Mouse (Mus musculus): ENCODE results near the gene Ccdc30.

DNA sequence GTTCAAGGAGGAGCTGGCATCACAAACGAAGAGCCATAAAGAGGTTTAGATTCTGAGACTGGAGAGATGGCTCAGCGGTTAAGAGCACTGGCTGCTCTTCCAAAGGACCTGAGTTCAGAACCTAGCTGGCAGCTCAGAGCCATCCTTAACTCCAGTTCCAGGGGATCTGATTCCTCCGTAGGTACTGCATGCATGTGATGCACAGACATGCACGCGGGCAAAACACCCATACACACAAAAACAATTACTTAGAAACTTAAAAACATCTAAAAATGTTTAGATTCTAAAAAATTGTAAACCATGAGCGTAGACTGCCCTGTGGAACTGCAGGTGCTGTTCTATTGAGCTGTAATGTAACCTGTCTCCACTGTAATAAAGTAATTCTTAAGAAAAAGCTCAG lies 45.9 kb downstream of the Ccdc30 start:
- TF ChIP-seq TBP (IDR thresholded peaks at IDR 0.05; ENCODE audit: low read depth, low read length) (no peak), BHLHE40 (IDR thresholded peaks at IDR 0.05; ENCODE audit: borderline replicate concordance, low read depth, low read length) (no peak), MEF2A (IDR thresholded peaks at IDR 0.05; ENCODE audit: extremely low read depth, insufficient replicate concordance, low read depth, low read length, poor library complexity, severe bottlenecking) (no peak), EP300 (IDR thresholded peaks at IDR 0.05; ENCODE audit: low read depth in 1 of 2, low read length in 2 of 2) (no peak), KAT2A (conservative IDR thresholded peaks at IDR 0.05; ENCODE audit: low read depth, low read length) (no peak), CTCF (IDR thresholded peaks at IDR 0.05 in 2 of 3, conservative IDR thresholded peaks at IDR 0.05 in 1 of 3; ENCODE audit: control insufficient read depth in 1 of 3, insufficient read depth in 1 of 3, low read depth in 2 of 3, low read length in 3 of 3, poor library complexity in 1 of 3, severe bottlenecking in 1 of 3) (peak; percentile 19 to 59 (median 51); a peak in 4 of 6 replicates), ETS1 (IDR thresholded peaks at IDR 0.05; ENCODE audit: low read depth, low read length) (no peak), JUND (IDR thresholded peaks at IDR 0.05; ENCODE audit: low read depth, low read length) (no peak), CHD1 (IDR thresholded peaks at IDR 0.05; ENCODE audit: low read depth, low read length) (no peak), GATA1 (IDR thresholded peaks at IDR 0.05; ENCODE audit: low read depth, low read length) (no peak), TCF12 (IDR thresholded peaks at IDR 0.05; ENCODE audit: low read depth, low read length) (no peak), POLR2A (IDR thresholded peaks at IDR 0.05; ENCODE audit: control insufficient read depth in 1 of 2, insufficient read depth in 1 of 2, low read depth in 1 of 2, low read length in 2 of 2, poor library complexity in 1 of 2) (no peak), USF1 (IDR thresholded peaks at IDR 0.05; ENCODE audit: low read depth, low read length) (no peak)
